Mouse (Mus musculus) spleen, postnatal 10 days (tissue): Measurements from ENCODE around the gene Anapc16.

Experiments used
- DNase-seq, 2 experiments: peaks; one replicate each; pipeline ENCODE4 v3.0.0; 2021 to 2022; ENCODE audit warnings: low spot score in 2 of 2

Anapc16 gene

DNA sequence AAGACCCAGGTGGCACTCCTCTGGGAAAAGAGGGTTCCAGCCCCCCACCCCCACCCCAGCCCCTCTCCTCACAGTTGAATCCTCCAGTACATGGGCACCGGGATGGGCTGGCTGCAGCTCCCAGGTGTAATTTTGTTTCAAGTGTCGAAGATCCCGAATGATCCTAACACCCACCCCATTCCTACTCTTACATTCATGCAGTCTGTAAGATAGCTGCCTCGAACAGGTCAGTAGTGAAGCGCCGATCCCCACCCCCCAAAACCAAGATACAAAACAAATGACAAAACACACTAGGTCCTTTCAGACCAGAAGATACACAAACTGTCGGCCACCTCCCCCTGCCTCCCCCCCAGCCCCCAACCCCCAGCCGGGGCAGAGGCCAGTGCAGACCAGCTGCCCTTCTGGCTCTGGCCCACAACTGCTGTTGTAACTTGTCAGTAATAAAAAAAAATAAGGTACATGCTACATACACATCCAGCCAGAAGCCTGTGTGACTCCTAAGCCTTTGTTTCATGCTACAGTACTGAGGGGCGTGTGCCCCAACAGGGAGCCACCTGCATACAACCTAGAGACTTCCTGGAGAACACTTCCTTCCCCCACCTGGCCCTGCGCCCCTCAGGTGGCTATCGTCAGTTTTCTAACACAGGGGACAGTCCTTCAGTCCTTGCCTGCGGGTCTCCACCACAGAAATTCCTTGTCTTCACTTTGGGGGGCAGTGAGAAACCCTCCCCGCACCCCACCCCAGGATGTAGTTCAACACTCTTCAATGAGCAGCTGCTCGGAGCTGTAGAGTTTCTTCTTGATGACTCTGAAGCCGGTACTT, 52.9 kb downstream of the Anapc16 start:
- DNase-seq = no peak

DNA sequence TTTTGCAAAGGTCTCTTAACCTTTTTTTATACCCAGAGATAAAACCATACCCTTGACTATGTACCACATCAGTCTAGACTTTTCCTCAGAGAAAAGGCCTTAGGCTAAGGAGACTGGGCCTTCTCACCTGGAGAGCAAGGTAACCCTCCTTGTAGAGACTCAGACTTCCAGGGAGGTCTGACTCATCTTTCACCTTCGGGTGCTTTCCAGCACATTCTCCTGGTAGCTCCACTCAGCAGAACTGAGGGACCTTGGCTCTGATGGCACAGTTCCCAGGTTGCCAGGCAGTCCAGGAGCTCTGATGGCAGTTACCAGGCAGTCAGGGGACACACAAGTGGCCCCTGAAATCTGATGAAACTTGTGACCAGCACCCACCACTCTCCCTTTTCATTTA, 53.7 kb downstream of the Anapc16 start:
- DNase-seq = no peak

- no peak for DNase-seq
Measured at GRCm38 (mm10) chr10:59948363-59949254, 54.3 kb downstream of the Anapc16 start.

- no peak for DNase-seq
Measured at GRCm38 (mm10) chr10:59947296-59948073, 55.5 kb downstream of the Anapc16 start.

GRCm38 (mm10) chr10:59946362-59946761, 56.6 kb downstream of the Anapc16 start:
- no peak for DNase-seq

DNA sequence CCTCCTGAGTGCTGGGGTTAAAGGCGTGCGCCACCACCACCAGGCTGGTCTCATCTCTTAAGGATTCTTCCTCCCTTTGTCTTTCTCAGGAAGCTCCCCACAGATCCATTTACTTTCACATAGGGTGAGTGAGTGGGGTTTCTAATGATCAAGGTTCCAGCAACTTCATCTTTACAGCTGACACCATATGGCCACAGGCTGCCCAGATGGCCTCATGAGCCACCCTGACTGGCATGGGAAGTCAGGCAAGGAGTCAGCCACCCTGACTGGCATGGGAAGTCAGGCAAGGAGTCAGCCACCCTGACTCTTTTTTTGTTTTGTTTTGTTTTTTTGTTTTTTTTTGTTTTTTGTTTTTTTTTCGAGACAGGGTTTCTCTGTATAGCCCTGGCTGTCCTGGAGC, 57.5 kb downstream of the Anapc16 start:
- no peak for DNase-seq

- peak; percentile 81 to 90 for DNase-seq
Measured at GRCm38 (mm10) chr10:59943421-59943989, 59.4 kb downstream of the Anapc16 start.

DNA sequence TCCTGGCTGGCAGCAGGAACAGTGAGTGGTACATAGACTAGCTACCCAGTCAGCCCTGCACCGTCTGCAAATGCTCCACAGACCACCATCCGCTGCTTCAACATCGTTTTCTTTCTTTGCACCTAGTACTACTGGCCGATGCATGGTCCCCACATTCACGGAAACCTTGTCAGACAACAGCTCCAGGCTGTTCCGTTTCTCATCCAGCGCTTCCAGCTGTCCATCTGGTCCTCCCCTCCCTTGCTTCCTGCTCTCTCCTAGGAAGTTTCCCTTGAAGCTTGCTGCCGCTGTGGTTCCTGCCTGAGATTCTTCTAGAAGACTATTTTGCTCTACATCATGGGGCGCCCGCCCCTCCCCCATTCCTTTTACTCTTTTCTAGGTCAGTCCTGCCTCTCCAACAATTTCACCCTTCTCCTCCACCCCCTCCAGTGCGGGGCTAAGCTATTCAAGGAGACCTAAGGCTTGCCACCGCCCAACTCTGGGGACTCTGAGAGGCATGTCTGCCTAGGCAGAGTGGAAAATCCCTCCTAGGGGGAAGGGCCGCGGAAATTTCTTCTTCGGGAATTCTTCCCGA, 60.0 kb downstream of the Anapc16 start:
- peak in 1 of 2 experiments; percentile 48 for DNase-seq

GRCm38 (mm10) chr10:59942281-59942846, 60.6 kb downstream of the Anapc16 start:
- DNase-seq = no peak

GRCm38 (mm10) chr10:59939081-59939480, 63.9 kb downstream of the Anapc16 start:
- DNase-seq = no peak

GRCm38 (mm10) chr10:59938662-59939061, 64.3 kb downstream of the Anapc16 start:
- DNase-seq = no peak
